Comparison of ENCODE assay signal across 19 mouse cellular contexts in the genomic region with DNA sequence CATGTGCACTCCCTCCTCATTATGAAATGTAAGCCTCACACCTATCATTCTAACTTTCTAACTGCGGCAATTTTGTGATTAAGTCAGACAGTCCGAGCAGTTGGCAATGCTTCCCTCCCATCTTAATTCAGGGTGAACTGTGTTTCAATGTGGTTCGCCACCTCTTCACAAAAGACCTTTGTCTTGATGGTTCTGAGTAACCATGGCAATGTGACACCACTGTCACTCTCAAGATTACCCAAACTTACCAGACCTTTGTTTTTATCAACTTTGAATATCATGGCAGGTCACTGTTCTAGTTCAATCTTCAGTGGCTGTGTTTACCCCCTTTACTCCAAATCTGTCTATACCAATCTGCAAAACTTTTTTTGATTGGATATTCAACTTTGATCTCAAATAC.
"Had no signal": no experiment of that assay in that cellular context is flagged by ENCODE, and none has a peak within 500 bp of the region (broad histone marks: within the 10 kb centered on the region; RNA-seq: fewer than 3 reads in every experiment).

No protein-coding gene starts in this region.

- ATAC-seq: liver, postnatal 0 days; lung, postnatal 0 days; midbrain, embryonic 15.5 days had no signal

- H3K9me3 ChIP-seq: liver, embryonic 13.5 days; liver, embryonic 15.5 days; lung, embryonic 15.5 days; midbrain, embryonic 12.5 days; midbrain, embryonic 15.5 days; neural tube, embryonic 12.5 days; stomach, embryonic 15.5 days had no signal

- H3K9ac ChIP-seq: liver, embryonic 13.5 days; liver, embryonic 15.5 days; liver, postnatal 0 days; lung, embryonic 15.5 days; midbrain, embryonic 12.5 days; midbrain, embryonic 15.5 days; neural tube, embryonic 12.5 days; stomach, embryonic 15.5 days had no signal

- H3K36me3 ChIP-seq: liver, embryonic 13.5 days; liver, embryonic 15.5 days; lung, embryonic 15.5 days; midbrain, embryonic 12.5 days; midbrain, embryonic 15.5 days; neural tube, embryonic 12.5 days; stomach, embryonic 15.5 days had no signal

- H3K4me1 ChIP-seq: liver, embryonic 13.5 days; liver, embryonic 15.5 days; lung, embryonic 15.5 days; megakaryocyte, embryonic 14.5 days; midbrain, embryonic 12.5 days; midbrain, embryonic 15.5 days; neural tube, embryonic 12.5 days; stomach, embryonic 15.5 days had no signal

- H3K27me3 ChIP-seq: liver, embryonic 13.5 days; liver, embryonic 15.5 days; lung, embryonic 15.5 days; megakaryocyte, embryonic 14.5 days; midbrain, embryonic 15.5 days; neural tube, embryonic 12.5 days; stomach, embryonic 15.5 days had no signal

- H3K4me2 ChIP-seq: liver, embryonic 13.5 days; liver, embryonic 15.5 days; lung, embryonic 15.5 days; midbrain, embryonic 12.5 days; midbrain, embryonic 15.5 days; neural tube, embryonic 12.5 days; stomach, embryonic 15.5 days had no signal

- H3K4me3 ChIP-seq: liver, embryonic 13.5 days; liver, embryonic 15.5 days; lung, embryonic 15.5 days; midbrain, embryonic 12.5 days; midbrain, embryonic 15.5 days; neural tube, embryonic 12.5 days; stomach, embryonic 15.5 days had no signal

- DNase-seq: liver, embryonic 13.5 days; liver, postnatal 0 days; lung, adult 2 months; lung, postnatal 14 days; lung, postnatal 36 days; right cerebral cortex, postnatal 14 days; thymus, adult 2 months; thymus, postnatal 25 days; thymus, postnatal 4 days had no signal

- H3K27ac ChIP-seq: liver, embryonic 13.5 days; liver, embryonic 15.5 days; lung, embryonic 15.5 days; macrophage; midbrain, embryonic 12.5 days; midbrain, embryonic 15.5 days; neural tube, embryonic 12.5 days; stomach, embryonic 15.5 days; stomach, postnatal 0 days had no signal
